Mouse (Mus musculus) urinary bladder, postnatal 4 days (tissue): ENCODE results near the gene Hs6st3.
"Not testable (repeated sequence)": the region's sequence is repeated elsewhere in the genome, so short reads cannot be mapped to it uniquely, and the experiment has no call there.

Experiments
- DNase-seq, 2 experiments: peaks; one replicate each; pipeline ENCODE4 v3.0.0; 2021 to 2022; ENCODE audit warnings: low spot score in 2 of 2

Gene Hs6st3

GRCm38 (mm10) chr14:119248001-119248607 is 110.0 kb downstream of the Hs6st3 start:
- no peak for DNase-seq

GRCm38 (mm10) chr14:119250353-119250752 is 112.2 kb downstream of the Hs6st3 start:
- no peak for DNase-seq

DNA sequence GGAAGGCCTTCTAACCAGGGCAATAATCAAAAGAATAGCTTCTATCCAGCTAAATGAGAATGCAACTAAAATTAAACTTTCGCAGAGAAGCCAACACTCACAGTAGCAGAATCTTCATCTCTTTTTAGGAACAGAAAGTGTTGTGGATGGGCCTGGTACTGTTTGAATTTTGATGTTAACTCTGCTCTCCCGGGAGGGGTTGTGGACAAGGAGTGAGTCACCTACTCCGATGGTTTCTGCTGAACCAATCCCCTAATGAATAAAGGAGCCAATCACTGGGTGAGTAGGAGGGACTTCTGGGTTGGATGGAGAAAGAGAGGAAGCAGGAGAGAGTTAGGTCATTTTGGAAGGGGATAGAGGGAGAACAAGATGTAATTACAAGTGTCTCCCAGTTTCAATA is 117.3 kb downstream of the Hs6st3 start:
- no peak for DNase-seq

DNA sequence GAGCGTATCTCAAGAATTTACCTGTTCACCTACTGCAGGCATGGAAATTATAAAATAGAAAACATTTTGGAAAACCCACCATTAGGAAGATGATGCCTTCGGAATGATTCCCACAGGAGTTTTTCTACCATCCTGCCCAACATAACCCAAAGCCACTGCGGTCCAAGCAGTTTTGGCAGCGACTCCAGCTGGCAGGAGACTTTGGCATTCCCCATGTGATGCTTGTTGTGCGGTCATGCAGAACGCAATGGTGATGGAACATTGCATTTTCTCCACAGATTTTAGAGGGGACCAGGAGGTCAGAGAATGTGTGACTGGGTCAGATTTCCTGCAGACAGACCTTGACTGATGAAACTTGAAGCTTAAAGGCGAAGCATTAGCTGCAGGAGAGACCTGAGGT is 118.9 kb downstream of the Hs6st3 start:
- no peak for DNase-seq

GRCm38 (mm10) chr14:119260176-119260962 is 122.2 kb downstream of the Hs6st3 start:
- no peak for DNase-seq

- no peak for DNase-seq
These were observed 128.2 kb downstream of the Hs6st3 start for GRCm38 (mm10) chr14:119266334-119266733.

DNA sequence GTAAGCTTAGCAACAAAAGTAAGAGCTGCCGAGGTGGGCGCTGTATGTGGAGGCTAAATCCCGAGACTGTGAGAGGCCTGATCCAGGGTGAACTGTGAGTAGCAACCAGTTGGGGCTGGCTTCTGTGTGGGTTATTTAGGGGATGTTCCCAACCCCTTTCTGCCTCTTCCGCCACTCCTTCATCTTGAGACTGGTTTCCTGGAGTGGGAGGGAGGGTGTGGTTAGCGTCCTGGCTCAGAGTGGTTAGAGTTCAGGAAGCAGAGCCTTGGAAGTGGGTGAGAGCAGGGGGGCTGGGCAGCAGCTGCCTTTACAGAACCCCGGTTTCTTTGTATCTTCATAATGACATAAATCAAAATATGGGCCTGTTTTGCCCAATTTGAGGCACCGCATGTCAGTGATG is 134.9 kb downstream of the Hs6st3 start:
- no peak for DNase-seq

DNA sequence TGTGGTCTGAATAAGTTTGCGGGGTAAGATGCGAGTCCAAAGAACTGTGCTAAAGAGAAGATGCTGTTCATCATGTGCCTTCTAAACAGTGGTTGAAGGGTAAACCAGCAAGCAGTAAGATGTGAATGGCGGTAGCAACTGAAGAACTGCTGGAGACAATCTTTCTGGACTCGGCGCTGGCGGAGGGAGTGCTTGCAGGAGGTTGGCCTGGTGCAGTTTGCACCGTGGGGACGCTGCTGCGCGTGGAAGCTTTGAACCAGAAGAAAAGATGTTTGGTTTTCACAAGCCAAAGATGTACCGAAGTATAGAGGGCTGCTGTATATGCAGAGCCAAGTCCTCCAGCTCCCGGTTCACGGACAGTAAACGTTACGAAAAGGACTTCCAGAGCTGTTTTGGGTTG is 140.0 kb downstream of the Hs6st3 start:
- not testable (repeated sequence) for DNase-seq

DNA sequence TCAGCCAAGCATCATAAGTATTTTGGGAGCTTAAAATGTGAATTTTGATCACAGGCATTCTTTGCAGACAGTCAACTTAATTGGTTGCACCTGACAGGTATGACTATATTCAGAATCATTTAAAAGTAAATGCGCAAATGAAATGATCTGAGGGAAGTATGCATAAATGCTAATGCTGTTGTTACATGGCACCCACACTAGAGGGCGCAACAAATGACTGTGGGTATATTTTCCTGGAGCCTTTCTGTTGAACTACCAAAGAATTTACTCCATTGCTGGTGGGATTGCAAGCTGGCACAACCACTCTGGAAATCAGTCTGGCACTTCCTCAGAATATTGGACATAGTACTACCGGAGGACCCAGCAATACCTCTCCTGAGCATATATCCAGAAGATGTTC is 145.8 kb downstream of the Hs6st3 start:
- DNase-seq = no peak

DNA sequence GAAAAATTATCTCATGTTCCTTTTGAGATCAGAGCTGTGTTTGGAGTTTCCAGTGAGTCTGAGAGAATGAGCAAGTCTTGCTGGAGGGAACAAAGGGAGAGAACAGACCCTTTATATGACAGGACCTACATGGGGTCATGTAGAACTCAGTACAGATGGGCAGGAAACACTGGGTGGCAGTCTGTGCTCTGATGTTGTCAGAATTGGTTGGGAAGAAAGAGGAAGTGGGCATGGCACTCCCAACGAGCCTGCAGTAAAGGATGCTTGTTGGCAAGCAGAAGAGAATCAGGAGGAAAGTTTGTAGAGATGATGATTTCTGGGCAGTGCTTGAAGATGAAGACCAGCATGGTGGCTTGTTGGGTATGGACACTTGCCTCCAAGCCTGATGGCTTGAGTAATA is 151.5 kb downstream of the Hs6st3 start:
- no peak for DNase-seq

GRCm38 (mm10) chr14:119294071-119294470 is 155.9 kb downstream of the Hs6st3 start:
- DNase-seq = no peak

DNA sequence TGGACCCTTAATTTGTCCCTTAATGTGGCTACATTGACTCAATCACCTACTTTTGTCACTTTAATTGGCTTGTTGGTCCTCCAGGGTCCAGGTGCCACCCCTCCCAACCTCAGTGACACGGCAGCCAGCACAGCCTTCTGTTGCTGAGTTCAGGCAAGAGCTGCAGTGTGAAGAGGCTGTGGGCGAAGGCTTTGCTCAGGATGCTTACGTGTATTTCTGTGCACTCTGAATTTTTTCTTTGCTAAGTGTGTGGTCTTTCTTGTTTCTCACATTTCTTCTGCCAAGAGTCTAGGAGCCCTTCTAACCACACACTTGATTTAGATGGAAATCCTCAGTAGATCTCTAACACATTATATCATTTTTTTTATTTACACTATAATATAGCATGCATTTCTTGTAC is 168.3 kb downstream of the Hs6st3 start:
- DNase-seq = no peak

DNA sequence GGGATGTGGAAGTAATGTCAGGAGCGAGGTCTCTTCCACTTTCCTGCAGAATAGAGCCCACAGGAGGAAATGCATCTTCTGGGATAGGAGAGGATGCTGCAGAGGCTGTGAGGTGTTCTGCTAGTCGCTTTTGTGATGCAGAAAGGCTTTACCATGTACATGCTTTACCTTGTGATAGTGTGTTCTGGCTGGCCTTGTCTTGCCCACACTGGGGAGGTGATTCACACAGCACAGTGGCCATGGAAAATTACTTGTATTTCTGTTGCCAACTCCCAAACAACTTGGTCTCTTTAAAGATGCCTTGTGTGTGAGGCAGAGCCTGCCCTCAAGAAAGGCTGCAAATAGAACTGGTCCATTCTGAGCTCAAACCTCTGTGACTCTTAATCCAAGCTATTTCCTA is 180.2 kb downstream of the Hs6st3 start:
- DNase-seq = no peak

- no peak for DNase-seq
These were observed 209.1 kb downstream of the Hs6st3 start for GRCm38 (mm10) chr14:119347236-119347635.

GRCm38 (mm10) chr14:119361414-119361813 is 223.3 kb downstream of the Hs6st3 start:
- no peak for DNase-seq

DNA sequence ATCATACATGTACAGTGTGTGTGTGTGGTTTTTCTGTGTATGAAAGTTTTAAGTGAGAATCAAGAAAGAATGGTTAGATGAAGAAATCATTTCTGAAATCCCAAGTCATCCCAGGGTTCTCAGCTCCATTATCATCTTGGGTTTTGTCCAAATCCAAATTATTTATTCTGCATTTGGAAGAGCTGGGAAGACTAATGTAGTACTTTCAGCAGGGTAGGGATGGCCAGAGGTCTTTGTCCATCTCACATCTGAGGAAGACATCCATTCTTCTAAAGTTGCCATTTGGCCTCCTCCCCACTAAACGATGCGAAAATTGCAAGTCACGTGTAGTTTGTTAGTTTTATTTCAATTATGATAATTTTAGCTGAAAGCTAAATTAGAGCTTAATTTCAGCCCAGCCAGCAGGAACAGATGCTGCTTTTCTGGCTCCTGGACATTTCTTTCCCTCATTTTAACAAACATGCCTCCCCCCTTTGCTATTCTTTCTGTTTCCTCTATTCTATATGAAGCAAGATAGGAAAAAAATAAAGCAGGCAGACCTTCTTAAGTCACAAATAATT is 229.8 kb downstream of the Hs6st3 start:
- DNase-seq = no peak

GRCm38 (mm10) chr14:119369274-119369673 is 231.1 kb downstream of the Hs6st3 start:
- no peak for DNase-seq

DNA sequence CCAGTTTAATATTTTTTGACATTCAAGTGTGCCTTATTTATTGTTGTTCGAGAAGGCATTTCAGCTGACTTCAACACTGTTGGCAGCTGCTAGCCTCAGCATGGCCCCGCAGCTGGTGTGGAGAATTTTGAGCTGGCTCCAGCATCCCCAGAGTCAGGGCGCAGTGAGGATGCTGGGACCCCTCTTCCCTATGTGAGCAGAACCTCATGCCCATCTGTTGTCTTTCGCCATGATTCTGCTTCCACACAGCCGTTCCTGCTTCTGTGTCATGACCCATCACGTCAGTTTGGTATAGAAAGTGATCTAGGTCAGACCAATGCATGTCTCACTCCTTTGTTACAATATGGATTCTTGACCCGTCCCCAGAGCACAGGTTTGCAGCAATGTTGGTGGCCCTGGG is 231.9 kb downstream of the Hs6st3 start:
- no peak for DNase-seq

GRCm38 (mm10) chr14:119379303-119379702 is 241.2 kb downstream of the Hs6st3 start:
- DNase-seq = no peak

DNA sequence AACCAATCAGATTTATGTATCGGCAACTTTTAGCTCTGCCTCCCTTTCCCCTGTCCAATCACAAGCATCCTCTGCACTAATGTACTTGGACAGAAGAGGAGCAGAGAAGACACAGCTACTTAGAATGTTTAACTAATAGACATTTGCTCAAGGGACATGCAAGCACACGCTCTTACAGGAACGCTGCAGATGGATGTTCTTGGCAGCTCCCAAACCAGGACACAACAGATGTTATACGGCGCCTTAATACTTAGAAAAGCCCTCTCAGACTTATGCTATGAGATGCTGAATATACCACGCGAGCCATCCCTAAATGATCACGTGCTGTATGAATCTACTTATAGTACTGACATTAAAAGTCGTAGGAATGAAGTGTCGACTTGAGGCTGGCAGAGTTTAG is 263.5 kb downstream of the Hs6st3 start:
- no peak for DNase-seq

DNA sequence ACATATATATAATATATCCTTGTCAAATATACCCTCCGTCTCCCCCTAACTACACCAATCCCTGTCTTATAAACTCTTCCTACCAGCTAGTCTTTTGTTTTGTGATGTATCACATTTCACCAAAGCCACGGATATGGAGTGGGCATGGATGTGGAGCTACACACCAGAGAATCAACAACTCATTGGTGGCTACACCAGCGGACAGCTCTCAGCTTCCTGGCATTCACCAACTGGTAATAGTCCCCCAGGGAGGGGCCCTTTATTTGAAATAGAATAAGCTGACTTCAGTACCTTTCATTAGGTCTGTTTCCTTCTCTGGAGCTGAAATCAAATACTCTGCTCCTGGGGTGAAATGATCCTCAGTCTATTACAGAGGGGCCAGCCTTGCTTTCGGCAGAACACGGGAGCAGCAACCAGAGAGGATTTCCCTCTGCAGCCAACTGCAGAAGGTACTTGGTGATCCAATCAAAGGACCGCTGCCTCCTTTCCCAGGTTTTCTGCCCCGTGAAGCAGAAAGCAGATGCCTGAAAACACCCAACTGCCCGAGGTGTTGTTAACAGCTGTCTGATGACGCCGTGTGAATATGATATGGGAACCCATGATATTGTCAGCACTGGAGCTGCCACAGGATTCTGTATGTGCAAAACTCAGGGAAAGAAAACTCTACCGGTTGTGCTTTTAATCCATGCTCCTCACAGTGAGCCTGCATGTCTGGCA is 271.4 kb downstream of the Hs6st3 start:
- DNase-seq = no peak

DNA sequence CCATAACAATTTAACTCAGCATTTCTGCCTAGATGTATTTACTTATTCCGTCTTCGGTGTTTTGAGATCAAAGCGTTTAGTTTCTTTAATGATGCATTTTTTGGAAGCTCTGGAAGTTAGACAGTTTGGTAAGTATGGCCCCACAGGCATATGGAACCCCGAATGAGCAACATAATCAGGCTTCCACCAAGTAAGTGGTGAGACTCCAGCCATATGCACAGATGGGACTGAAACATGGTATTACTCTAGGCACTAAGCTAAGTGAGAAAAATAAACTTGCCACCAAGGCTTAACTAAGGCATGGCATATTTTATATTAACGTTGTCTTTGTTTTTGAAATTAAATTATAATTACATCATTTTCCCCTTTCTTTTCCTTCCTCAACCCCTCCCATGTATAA is 284.8 kb downstream of the Hs6st3 start:
- no peak for DNase-seq

DNA sequence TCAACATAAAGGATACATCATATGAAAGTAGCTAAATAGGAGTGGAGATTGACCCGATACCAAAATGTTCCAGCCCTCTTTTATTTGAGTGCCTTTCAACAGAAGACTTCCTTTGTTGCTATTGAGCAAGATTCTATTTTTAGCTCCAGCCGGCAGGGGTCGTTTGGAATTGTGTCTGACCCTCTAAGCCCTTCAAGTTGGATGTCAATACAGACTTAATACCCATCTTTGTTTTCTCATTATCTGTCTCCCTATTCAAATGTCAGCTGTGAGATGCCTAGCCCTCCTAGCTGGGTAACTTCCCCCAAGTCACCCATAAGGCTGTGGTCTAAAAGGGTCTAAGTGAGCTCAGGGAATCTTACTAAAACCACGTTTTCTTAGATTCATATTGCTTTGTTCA is 312.3 kb downstream of the Hs6st3 start:
- DNase-seq = no peak
